Mouse (Mus musculus) testis, adult 2 months (tissue): ENCODE measurements around the gene Irf2bp2.

Experiments used
- CTCF ChIP-seq: fragments of 200-500 bp; IDR thresholded peaks from 2 replicates; pipeline ENCODE4 v1.5.1; 2012; ENCODE audit warnings: low read depth, mild to moderate bottlenecking, inconsistent platforms, low read length, moderate library complexity; ENCODE audit not compliant: control insufficient read depth, insufficient read depth, insufficient replicate concordance
- POLR2A ChIP-seq: fragments of 200-500 bp; IDR thresholded peaks from 2 replicates; pipeline ENCODE4 v1.6.1; 2012; ENCODE audit warnings: low read depth, mild to moderate bottlenecking, inconsistent platforms, low read length, moderate library complexity; ENCODE audit not compliant: control insufficient read depth

DNA sequence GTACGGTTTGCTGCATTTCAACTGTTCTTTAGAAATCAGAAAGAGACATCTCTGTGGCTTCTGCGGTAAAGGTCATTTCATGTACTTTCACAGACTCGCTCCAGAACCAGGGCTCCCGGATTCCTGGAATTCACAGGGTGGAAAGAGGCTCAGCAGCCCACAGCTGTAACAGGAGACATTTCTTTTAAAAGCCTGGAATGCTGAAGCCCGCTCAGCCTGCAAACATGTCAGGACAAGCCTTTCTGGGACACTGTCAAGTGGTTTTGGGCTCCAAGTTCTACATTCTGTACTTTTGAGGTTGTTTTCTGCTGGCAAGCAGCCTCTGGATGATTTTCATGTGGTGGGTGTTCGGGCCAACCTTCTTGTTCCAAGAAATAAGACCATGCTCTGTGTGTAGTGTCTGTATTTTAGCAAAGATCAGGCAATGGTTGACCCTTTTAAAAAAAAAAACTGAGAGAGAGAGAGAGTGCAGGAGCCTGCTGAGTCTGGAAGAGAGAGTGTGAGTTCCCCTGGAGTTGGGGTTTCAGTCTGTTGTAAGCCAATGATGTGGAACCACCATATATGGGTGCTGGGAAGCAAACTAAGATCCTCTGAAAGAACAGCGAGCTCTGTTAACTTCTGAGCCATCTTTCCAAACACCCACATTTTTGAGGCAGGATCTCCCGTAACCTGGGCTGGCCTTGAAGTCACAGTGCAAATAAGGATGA is 9.6 kb upstream of the Irf2bp2 start:
- no peak for TF ChIP-seq CTCF
- TF ChIP-seq POLR2A, result no peak
